Comparison of ENCODE assay signal across 23 mouse cellular contexts in the genomic region with DNA sequence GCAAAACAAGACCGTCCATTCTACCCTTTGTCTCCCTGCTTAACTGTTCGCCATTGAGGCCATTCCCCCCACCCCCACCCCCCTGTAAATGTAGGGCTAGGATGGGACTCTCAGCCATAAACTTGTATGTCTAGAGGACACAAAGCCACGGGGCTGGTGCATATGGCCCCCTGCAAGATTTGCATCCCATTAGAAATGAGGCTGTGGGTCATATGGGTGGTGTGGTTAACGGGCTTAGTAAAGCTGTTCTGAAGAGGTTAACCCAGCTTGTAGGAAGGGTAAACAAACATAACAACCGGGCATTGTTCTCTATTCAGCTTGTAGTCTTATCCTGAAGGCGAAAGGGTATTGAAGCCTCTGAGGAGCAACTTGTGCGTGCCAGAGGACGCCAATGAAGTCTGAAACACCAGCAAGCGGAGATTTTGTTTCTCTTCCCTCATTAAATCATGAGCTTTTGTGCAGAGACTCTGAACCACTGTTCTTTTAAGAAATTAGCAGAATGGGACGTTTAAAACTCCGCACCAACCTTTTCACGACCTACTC. TPM values are rescaled to one million over a fixed set of nuclear protein-coding genes. Genes with fewer than 3 reads are reported as not detected.
DNase-seq lines count a peak whose midpoint lies in the region; ATAC-seq lines count a peak whose summit lies in the region.
"Had no signal": no experiment of that assay in that cellular context is flagged by ENCODE, and none has a peak within 500 bp of the region (broad histone marks: within the 10 kb centered on the region; RNA-seq: fewer than 3 reads in every experiment).

No protein-coding gene starts in this region.

- peak overlapping the region; percentile 16 for H3K4me2 ChIP-seq in midbrain, embryonic 12.5 days (replicated peaks)
- no peak overlapping the region for H3K4me2 ChIP-seq in midbrain, embryonic 16.5 days (ENCODE audit: low read length)
- H3K4me2 ChIP-seq in hindbrain, embryonic 12.5 days (replicated peaks), result 0 out of 2 replicates have a peak overlapping the region, but pooled peaks have one; percentile 0
- H3K4me2 ChIP-seq in neural tube, embryonic 11.5 days (ENCODE audit: low read depth), result 0 out of 2 replicates have a peak overlapping the region, but pooled peaks have one; percentile 3
- H3K4me2 ChIP-seq: embryonic facial prominence, embryonic 12.5 days had no signal

- H3K27ac ChIP-seq in midbrain, embryonic 12.5 days (replicated peaks), result peak overlapping the region; percentile 68
- H3K27ac ChIP-seq in midbrain, embryonic 16.5 days (ENCODE audit: low read length), result no peak overlapping the region
- peak overlapping the region; percentile 45; the same call in 1 of the 2 replicates for H3K27ac ChIP-seq in hindbrain, embryonic 12.5 days
- peak overlapping the region; percentile 7; the same call in 1 of the 2 replicates for H3K27ac ChIP-seq in neural tube, embryonic 11.5 days (ENCODE audit: low read depth, low read length)
- H3K27ac ChIP-seq: embryonic facial prominence, embryonic 12.5 days had no signal

- no peaks in the 10 kb centered on the region for H3K36me3 ChIP-seq in midbrain, embryonic 12.5 days
- H3K36me3 ChIP-seq in midbrain, embryonic 16.5 days (ENCODE audit: control insufficient read depth, insufficient read depth, low read length), result no peaks in the 10 kb centered on the region
- no peaks in the 10 kb centered on the region for H3K36me3 ChIP-seq in hindbrain, embryonic 12.5 days
- H3K36me3 ChIP-seq in neural tube, embryonic 11.5 days (ENCODE audit: control insufficient read depth, insufficient read depth, low read length), result no peaks in the 10 kb centered on the region
- H3K36me3 ChIP-seq: embryonic facial prominence, embryonic 12.5 days had no signal

- H3K27me3 ChIP-seq in midbrain, embryonic 12.5 days, result peaks cover 93% of the 10 kb centered on the region
- H3K27me3 ChIP-seq in midbrain, embryonic 16.5 days (ENCODE audit: control insufficient read depth, insufficient read depth, low read depth, low read length), result peaks cover 61% of the 10 kb centered on the region
- H3K27me3 ChIP-seq in hindbrain, embryonic 12.5 days, result peaks cover 61% of the 10 kb centered on the region
- H3K27me3 ChIP-seq in neural tube, embryonic 11.5 days (ENCODE audit: control insufficient read depth, insufficient read depth, low read length), result peaks cover 23% of the 10 kb centered on the region

- peak; percentile 47 for ATAC-seq in midbrain, embryonic 12.5 days (ENCODE audit: low FRiP score, low read depth)
- ATAC-seq in midbrain, embryonic 16.5 days, result no peak
- no peak for ATAC-seq in hindbrain, embryonic 12.5 days (ENCODE audit: low FRiP score)
- 0 out of 2 replicates have a peak, but pooled peaks have one; percentile 7 for ATAC-seq in neural tube, embryonic 11.5 days (ENCODE audit: insufficient read depth, low FRiP score, low TSS enrichment)
- ATAC-seq: CD4-positive, CD25-positive, alpha-beta regulatory T cell, adult 4 months had no signal

- no peaks in the 10 kb centered on the region for H3K9me3 ChIP-seq in midbrain, embryonic 12.5 days
- H3K9me3 ChIP-seq in midbrain, embryonic 16.5 days (replicated peaks; ENCODE audit: control insufficient read depth, low read length, poor library complexity, severe bottlenecking), result no peaks in the 10 kb centered on the region
- no peaks in the 10 kb centered on the region for H3K9me3 ChIP-seq in hindbrain, embryonic 12.5 days (replicated peaks)
- H3K9me3 ChIP-seq in neural tube, embryonic 11.5 days (ENCODE audit: control insufficient read depth, low read length), result no peaks in the 10 kb centered on the region
- H3K9me3 ChIP-seq: embryonic facial prominence, embryonic 12.5 days; G1E had no signal

- H3K4me3 ChIP-seq in midbrain, embryonic 12.5 days, result no peak overlapping the region
- no peak overlapping the region for H3K4me3 ChIP-seq in midbrain, embryonic 16.5 days (ENCODE audit: low read depth, low read length)
- no peak overlapping the region for H3K4me3 ChIP-seq in hindbrain, embryonic 12.5 days
- H3K4me3 ChIP-seq in neural tube, embryonic 11.5 days (ENCODE audit: low read depth, low read length), result no peak overlapping the region
- H3K4me3 ChIP-seq: embryonic facial prominence, embryonic 12.5 days had no signal

- WGBS in midbrain, embryonic 12.5 days, result 6% methylated on average over 12 of the region's 12 CpGs
- WGBS in midbrain, embryonic 16.5 days, result 12% methylated on average over 12 of the region's 12 CpGs
- WGBS in hindbrain, embryonic 12.5 days, result 16% methylated on average over 12 of the region's 12 CpGs
- 16% methylated on average over 12 of the region's 12 CpGs for WGBS in neural tube, embryonic 11.5 days

- H3K4me1 ChIP-seq in midbrain, embryonic 12.5 days, result peaks cover 44% of the 10 kb centered on the region
- peaks cover 9% of the 10 kb centered on the region for H3K4me1 ChIP-seq in midbrain, embryonic 16.5 days (ENCODE audit: control insufficient read depth, insufficient read depth, low read length)
- peaks cover 33% of the 10 kb centered on the region for H3K4me1 ChIP-seq in hindbrain, embryonic 12.5 days
- peaks cover 19% of the 10 kb centered on the region for H3K4me1 ChIP-seq in neural tube, embryonic 11.5 days (ENCODE audit: control insufficient read depth, insufficient read depth, low read length)

- peak; percentile 46 for DNase-seq in embryo, embryonic 10 days (ENCODE audit: low spot score)
- no peak for DNase-seq in embryo, embryonic 9.5 days (ENCODE audit: extremely low spot score)
- peak; percentile 44 for DNase-seq in neural tube, embryonic 11.5 days (ENCODE audit: low spot score)
- DNase-seq in kidney, postnatal 4 days, result no peak
- DNase-seq in adrenal gland, postnatal 14 days, result no peak
- DNase-seq: heart, postnatal 4 days; kidney, adult 18-20 months; kidney, postnatal 14 days; layer of hippocampus, postnatal 36 days; lung, adult 18-20 months; lung, postnatal 36 days; spleen, adult 18-20 months; thymus, adult 18-20 months had no signal

- H3K9ac ChIP-seq in midbrain, embryonic 12.5 days (replicated peaks), result no peak overlapping the region
- H3K9ac ChIP-seq in midbrain, embryonic 16.5 days (ENCODE audit: low read depth, low read length), result no peak overlapping the region
- H3K9ac ChIP-seq in hindbrain, embryonic 12.5 days, result no peak overlapping the region
- no peak overlapping the region for H3K9ac ChIP-seq in neural tube, embryonic 11.5 days (ENCODE audit: low read length)
- H3K9ac ChIP-seq: embryonic facial prominence, embryonic 12.5 days had no signal

RNA-seq across cellular contexts. Expression of a gene that starts 48.1 kb away (rescaled TPM):
- polyA plus RNA-seq in midbrain, embryonic 12.5 days (2016; fragmentation: Nextera tagmentation; extraction: Ambion mirVana), result 1.7 and 2.6 TPM in 2 replicates
- 0.82 and 1.4 TPM in 2 replicates for polyA plus RNA-seq in midbrain, embryonic 16.5 days (2015; fragmentation: Nextera tagmentation; extraction: Ambion mirVana)
- polyA plus RNA-seq in hindbrain, embryonic 12.5 days (2016; fragmentation: Nextera tagmentation; extraction: Ambion mirVana), result 2.8 and 4.0 TPM in 2 replicates
- 0.23 and 0.35 TPM in 2 replicates for polyA plus RNA-seq in neural tube, embryonic 11.5 days (2014; fragmentation: Nextera tagmentation; extraction: Ambion mirVana)
- total RNA-seq in adrenal gland, postnatal 14 days (2021), result not detected in 2 replicates
- total RNA-seq: gastrocnemius, postnatal 4 days; heart, postnatal 4 days; liver, adult 2 months had no signal
- polyA plus RNA-seq: CD4-positive, CD25-positive, alpha-beta regulatory T cell, adult 4 months; G1E; heart, embryonic 14.5 days; liver, adult 2 months; stomach, embryonic 14.5 days had no signal

Comparison
In these comparisons a context has a peak if more than half of its experiments do, and no peak if none do; other contexts are left out.
1. DNase-seq: peak in embryo, embryonic 10 days (single experiment) and neural tube, embryonic 11.5 days (single experiment); none in embryo, embryonic 9.5 days (single experiment), kidney, postnatal 4 days (0 of 2) and adrenal gland, postnatal 14 days (single experiment).
2. ATAC-seq: peak in midbrain, embryonic 12.5 days (single experiment) and neural tube, embryonic 11.5 days (single experiment); none in midbrain, embryonic 16.5 days (single experiment) and hindbrain, embryonic 12.5 days (single experiment).